Mouse (Mus musculus): ENCODE results near the gene Amotl1. TPM values are rescaled to one million over a fixed set of nuclear protein-coding genes. Genes with fewer than 3 reads are reported as not detected.

The Amotl1 gene
- polyA plus RNA-seq, 1 experiment = 15.1 TPM

DNA sequence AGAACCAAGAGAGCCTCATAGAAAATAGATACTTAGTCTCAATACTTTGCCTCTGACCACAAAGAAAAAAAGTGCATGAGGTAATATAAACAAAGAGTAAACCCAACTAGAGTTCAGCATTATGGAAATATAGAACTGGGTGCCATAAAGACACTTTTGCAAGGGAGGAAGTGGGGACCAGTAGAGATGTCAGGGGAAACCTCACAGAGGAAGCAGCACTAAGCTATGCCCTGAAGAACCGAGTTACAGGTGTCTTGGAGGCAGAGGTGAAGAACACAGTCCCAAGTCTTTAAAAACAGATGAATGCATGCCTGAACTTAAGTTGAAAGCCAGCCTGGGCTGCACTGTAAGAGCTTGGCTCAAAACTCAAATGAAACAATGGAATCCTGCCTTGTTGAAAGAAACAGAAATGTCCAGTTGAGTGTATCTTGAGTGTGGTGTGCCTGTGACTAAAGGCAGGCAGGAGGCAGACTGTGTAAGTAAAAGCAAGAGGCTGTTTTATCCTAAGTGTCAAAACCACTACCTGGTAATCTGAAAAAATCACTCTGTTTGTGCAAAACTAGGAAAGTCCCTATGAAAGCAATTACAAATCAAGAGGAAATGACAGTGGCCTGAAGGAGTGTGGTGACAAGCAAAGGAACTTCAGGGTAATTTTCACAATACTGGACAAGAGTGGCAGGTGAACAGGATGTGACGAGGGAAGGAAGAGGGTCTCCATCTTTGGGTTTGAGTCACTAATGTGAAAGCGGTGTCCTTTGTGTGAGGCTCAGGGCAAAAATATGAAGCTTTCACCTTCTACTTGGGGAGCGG is 145.8 kb downstream of the Amotl1 start:
- no peak for DNase-seq (ENCODE audit: extremely low spot score in 1 of 2, low spot score in 1 of 2)

Other genes starting within 250 kb of the Amotl1 start
- 0.86 and 1.3 TPM in 2 replicates for gene Kdm4d, start 144.6 kb downstream of the Amotl1 start, polyA plus RNA-seq (2012; rRNA removed)
- 91.1 and 103 TPM in 2 replicates for gene Cwc15, start 144.4 kb downstream of the Amotl1 start, polyA plus RNA-seq (2012; rRNA removed)
- gene Piwil4, start 95.7 kb upstream of the Amotl1 start, polyA plus RNA-seq (2012; rRNA removed) = 0.15 and 0.16 TPM in 2 replicates
- gene Fut4, start 107.3 kb upstream of the Amotl1 start, polyA plus RNA-seq (2012; rRNA removed) = 0.08 and 0.14 TPM in 2 replicates
- gene 1700012B09Rik, start 126.0 kb upstream of the Amotl1 start, polyA plus RNA-seq (2012; rRNA removed) = 3.7 and 5.5 TPM in 2 replicates
- gene Mre11a, start 139.6 kb upstream of the Amotl1 start, polyA plus RNA-seq (2012; rRNA removed) = 5.7 and 6.2 TPM in 2 replicates
- 12.0 and 12.3 TPM in 2 replicates for gene Ankrd49, start 139.8 kb upstream of the Amotl1 start, polyA plus RNA-seq (2012; rRNA removed)
- gene Gpr83, start 215.2 kb upstream of the Amotl1 start, polyA plus RNA-seq (2012; rRNA removed) = 14.6 and 17.6 TPM in 2 replicates

All from frontal cortex, adult 2 months (tissue).